Mouse (Mus musculus): ENCODE data around the gene Ubac2.

Ubac2 gene

GRCm38 (mm10) chr14:121927451-121927850 is 49.0 kb downstream of the Ubac2 start:
- DNase-seq, result no peak

- peak in 1 of 2 experiments; percentile 59 for DNase-seq
Measured at GRCm38 (mm10) chr14:121928375-121929137, 50.1 kb downstream of the Ubac2 start.

- no peak for DNase-seq
Measured at GRCm38 (mm10) chr14:121929243-121929951, 51.0 kb downstream of the Ubac2 start.

GRCm38 (mm10) chr14:121930731-121931383 is 52.4 kb downstream of the Ubac2 start:
- DNase-seq, result no peak

- no peak for DNase-seq
Measured at GRCm38 (mm10) chr14:121931594-121931993, 53.2 kb downstream of the Ubac2 start.

GRCm38 (mm10) chr14:121932180-121932579 is 53.8 kb downstream of the Ubac2 start:
- no peak for DNase-seq

GRCm38 (mm10) chr14:121933906-121934596 is 55.6 kb downstream of the Ubac2 start:
- no peak for DNase-seq

- no peak for DNase-seq
Measured at GRCm38 (mm10) chr14:121934597-121934946, 56.2 kb downstream of the Ubac2 start.

GRCm38 (mm10) chr14:121936356-121936755 is 57.9 kb downstream of the Ubac2 start:
- DNase-seq, result no peak

- no peak for DNase-seq
Measured at GRCm38 (mm10) chr14:121936856-121937255, 58.4 kb downstream of the Ubac2 start.

- DNase-seq, result no peak
Measured at GRCm38 (mm10) chr14:121937601-121938255, 59.3 kb downstream of the Ubac2 start.

GRCm38 (mm10) chr14:121938256-121939191 is 60.1 kb downstream of the Ubac2 start:
- DNase-seq, result no peak

- no peak for DNase-seq
Measured at GRCm38 (mm10) chr14:121939582-121939981, 61.2 kb downstream of the Ubac2 start.

- no peak for DNase-seq
Measured at GRCm38 (mm10) chr14:121946131-121946530, 67.7 kb downstream of the Ubac2 start.

GRCm38 (mm10) chr14:121946728-121947127 is 68.3 kb downstream of the Ubac2 start:
- no peak for DNase-seq

GRCm38 (mm10) chr14:121947201-121947760 is 68.9 kb downstream of the Ubac2 start:
- DNase-seq, result no peak

- DNase-seq, result no peak
Measured at GRCm38 (mm10) chr14:121947966-121948365, 69.5 kb downstream of the Ubac2 start.

- no peak for DNase-seq
Measured at GRCm38 (mm10) chr14:121949436-121949835, 71.0 kb downstream of the Ubac2 start.

- DNase-seq, result no peak
Measured at GRCm38 (mm10) chr14:121949897-121950296, 71.5 kb downstream of the Ubac2 start.

GRCm38 (mm10) chr14:121951399-121952045 is 73.1 kb downstream of the Ubac2 start:
- no peak for DNase-seq

- DNase-seq, result no peak
Measured at GRCm38 (mm10) chr14:121952046-121952400, 73.6 kb downstream of the Ubac2 start.

Measured in lung, adult 18-20 months (tissue).